Mouse (Mus musculus) urinary bladder, postnatal 4 days (tissue): ENCODE data around the gene Efcab3.
"Not testable (repeated sequence)": the region's sequence is repeated elsewhere in the genome, so short reads cannot be mapped to it uniquely, and the experiment has no call there.

Source experiments
- DNase-seq, 2 experiments: peaks; one replicate each; pipeline ENCODE4 v3.0.0; 2021 to 2022; ENCODE audit warnings: low spot score in 2 of 2

Efcab3 gene

DNA sequence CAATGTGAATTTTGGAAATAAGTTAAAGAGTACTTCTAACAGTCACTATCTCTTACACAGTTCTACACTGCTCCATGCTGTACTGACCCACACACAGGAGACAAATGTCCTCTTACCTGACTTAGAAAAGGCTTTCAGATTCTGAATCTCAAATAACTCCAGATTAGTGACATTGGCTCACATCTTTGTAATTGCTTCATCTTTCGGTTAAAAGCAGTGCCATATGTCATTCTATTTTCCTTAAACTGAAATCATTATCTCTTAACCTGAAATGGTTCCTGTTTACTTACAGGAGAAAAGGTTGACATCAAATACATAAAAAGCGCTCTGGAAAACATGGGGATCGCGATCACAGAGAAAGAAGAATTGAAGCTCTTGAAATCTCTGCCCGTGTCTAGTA, at the start of gene Efcab3:
Gene Efcab3, plus strand, starts transcription at position 301 of the 400 bp plus-strand sequence.
- no peak for DNase-seq

GRCm38 (mm10) chr11:105021071-105021470, 42.3 kb upstream of the Efcab3 start:
- DNase-seq: no peak

- no peak for DNase-seq
These were observed 34.5 kb upstream of the Efcab3 start for GRCm38 (mm10) chr11:105028744-105029348.

DNA sequence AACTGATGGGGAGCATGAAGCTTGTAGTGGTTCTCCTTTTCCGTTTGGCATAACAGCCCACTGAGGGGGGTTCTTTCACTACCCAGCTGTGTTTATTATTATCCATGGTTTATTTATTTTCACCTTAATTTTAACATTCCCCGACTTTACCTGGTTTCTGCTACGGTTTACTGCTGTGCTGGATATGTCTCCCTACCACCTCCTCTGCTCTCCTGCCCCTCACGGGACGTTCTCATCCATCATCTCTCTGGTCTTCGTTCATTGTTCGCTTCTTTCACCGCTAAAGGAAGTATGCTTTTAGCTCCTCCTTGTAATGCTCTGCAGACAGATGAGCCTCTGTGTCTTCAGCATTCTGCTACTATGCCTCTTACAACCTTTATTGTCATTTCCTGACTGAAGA, 33.9 kb upstream of the Efcab3 start:
- no peak for DNase-seq

DNA sequence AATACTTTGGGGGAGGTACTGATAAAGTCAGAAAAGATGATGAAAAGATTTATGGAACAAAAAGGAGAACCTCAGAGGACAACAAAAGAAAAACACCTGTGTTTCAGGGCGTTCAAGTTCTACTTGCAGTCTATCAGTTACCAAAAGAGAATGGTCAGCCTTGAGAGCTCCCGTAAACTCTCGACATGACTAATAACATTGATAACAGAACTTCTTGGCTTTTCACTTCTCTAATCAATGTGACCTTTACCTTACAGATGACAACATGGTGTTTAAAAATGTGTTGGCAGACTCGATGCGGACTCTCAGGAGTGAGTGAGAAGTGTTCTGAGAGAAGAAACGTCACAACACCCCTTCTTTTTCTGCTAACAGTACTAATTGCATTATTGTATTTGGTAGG, 33.2 kb upstream of the Efcab3 start:
- no peak for DNase-seq

- no peak for DNase-seq
These were observed 32.3 kb upstream of the Efcab3 start for GRCm38 (mm10) chr11:105031103-105031502.

DNA sequence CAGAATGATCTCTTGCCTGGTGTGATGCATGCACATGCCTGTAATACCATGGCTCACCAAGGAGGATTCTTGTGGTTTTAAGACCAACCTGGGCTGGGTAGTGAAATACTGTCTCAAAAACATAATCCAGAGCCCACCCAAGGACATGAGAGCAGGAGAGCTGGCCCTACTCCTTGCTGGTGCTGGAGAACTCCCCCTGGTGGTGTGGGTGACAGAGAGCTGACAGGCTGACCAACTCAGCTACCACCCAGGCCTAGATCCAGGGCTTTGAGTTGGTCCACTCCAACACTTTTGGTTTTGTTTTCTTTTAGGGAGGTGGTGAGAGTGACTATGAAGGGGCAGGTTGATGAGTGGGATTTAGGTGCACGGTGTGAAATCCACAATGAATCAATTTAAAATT, 28.3 kb upstream of the Efcab3 start:
- no peak for DNase-seq

DNA sequence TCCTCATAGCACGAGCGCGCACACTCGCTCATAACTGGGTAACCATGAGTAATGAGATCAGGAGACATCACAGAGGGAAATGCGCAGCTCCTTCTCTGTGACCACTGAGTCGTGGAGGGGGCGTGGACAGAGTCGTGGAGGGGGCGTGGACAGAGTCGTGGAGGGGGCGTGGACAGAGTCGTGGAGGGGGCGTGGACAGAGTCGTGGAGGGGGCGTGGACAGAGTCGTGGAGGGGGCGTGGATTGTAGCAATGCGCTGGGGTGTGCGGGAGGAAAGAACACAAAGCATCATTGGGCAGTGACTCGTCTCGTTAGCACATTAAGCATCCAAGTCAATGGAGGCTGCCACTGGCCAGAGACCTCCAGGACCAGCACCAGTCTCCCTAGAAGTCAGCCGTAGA, 49.1 kb downstream of the Efcab3 start:
- DNase-seq: not testable (repeated sequence)

GRCm38 (mm10) chr11:105117814-105118213, 54.4 kb downstream of the Efcab3 start:
- DNase-seq: no peak

DNA sequence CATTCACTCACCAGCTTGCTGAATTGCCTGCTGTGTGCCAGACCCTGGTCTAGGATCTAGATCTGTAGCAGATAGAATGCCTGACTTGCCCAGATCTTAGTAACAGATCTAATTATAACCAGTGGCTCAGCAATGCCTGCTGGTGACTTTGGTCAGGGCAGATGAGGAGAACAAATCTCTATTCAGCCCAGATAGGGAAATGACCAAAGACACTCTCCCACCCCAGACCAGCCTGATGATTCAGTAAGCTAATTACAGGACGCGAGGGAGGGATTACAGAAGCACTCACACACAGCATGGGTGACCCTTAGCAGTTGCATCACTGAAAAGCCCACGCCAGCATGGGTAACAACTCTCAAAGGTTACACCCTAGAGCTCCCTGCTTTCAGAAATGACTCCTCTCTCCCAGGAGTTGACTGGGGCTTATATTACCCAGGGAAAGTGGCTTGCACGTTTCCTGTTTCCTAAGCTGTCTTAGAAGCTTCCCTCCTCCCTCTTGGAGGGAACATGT, 57.2 kb downstream of the Efcab3 start:
- DNase-seq: no peak

DNA sequence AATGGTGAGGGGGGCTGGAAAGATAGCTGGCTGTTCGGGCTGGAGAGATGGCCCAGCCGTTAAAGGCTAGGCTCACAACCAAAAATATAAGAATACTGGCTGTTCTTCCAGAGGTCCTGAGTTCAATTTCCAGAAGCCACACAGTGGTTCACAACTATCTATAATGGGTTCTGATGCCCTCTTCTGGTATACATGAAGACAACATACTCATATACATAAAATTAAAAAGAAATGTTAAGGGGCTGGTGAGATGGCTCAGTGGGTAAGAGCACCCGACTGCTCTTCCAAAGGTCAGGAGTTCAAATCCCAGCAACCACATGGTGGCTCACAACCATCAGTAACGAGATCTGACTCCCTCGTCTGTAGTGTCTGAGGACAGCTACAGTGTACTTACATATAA, 58.4 kb downstream of the Efcab3 start:
- DNase-seq: not testable (repeated sequence)

GRCm38 (mm10) chr11:105123986-105124385, 60.6 kb downstream of the Efcab3 start:
- no peak for DNase-seq

DNA sequence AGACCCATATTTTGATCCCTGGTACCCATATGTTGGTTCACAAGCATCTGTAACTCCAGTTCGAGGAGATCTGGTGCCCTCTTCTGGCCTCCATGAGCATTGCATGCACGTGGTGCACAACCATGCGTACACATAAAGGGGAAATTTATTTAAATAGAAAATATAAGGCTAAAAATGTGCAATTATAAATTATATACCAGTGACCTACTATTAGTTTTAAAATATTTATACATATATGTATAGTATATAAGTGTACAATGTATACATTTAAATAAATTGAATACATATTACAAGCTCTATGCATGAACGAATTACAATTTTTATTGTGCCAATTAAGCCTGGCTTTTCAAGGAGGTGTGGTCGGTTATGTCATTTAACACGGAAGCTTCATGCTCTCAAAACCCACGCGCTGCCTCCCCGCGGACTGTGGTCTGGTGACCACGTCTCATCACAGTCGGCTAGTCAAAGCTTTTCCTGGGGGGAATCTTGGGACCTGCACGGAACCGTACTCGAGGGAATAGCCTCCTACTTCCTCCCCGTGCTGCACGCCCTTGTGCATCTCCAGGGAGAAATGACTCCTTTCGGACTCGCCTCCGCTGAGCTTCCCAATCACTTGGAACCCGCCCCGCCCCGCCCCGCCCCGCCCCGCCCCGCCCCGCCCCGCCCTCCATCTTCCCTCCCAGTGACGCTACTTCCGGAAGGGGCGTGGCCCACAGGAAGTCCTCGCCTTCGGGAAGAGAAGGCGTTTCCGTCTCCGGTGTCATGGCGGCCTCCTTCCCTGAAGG, 62.5 kb downstream of the Efcab3 start, which contains the start of gene Mettl2:
Gene Mettl2, plus strand, starts transcription at position 691 of the 785 bp plus-strand sequence.
- DNase-seq: peak; percentile 71 to 80

DNA sequence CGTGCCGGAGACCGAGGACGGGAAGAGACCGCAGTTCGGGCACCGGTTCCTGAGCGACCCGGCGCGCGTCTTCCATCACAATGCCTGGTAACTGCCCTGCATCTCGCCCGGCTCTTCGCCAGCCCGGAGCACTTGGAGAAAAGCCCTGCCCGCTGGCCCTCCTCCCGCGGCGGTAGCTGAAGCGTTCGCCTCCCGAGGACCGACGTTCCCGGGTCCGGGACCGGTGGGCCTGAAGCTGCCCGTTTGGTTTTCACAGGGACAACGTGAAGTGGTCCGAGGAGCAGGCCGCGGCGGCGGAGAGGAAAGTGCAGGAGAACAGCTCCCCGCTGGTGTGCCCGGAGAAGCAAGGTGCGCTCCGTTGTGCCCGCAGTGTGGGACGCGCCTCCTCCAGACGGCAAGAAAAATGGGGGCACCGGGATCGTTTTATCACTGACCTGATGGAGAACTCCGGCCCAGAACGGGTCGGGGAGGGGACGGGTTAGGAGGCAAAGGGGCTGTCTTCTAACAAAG, 63.2 kb downstream of the Efcab3 start:
- no peak for DNase-seq

DNA sequence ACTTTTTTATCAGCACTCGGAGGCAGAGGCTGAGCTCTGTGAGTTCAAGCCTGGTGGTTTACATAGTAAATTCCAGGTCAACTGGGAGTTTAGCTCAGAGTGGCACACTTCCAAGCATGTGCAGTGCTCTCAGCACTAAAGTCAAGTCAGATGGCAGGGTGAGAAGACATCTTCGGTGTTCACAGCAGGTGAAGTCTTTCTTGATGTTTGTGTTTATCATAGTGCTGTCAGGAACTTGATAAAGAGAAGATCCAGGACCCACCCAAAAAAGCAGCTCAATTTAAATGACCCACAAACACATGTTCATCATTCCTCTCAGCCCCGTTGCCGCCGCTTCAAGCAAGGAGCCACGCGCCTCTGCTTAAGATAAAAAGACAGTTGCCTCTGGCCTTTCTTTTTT, 72.3 kb downstream of the Efcab3 start:
- no peak for DNase-seq

GRCm38 (mm10) chr11:105137255-105137654, 73.9 kb downstream of the Efcab3 start:
- DNase-seq: not testable (repeated sequence)

- DNase-seq: not testable (repeated sequence)
These were observed 77.1 kb downstream of the Efcab3 start for GRCm38 (mm10) chr11:105140512-105140911.

- DNase-seq: no peak
These were observed 77.7 kb downstream of the Efcab3 start for GRCm38 (mm10) chr11:105141115-105141514.

- DNase-seq: no peak
These were observed 80.2 kb downstream of the Efcab3 start for GRCm38 (mm10) chr11:105143564-105143963.

- DNase-seq: no peak
These were observed 80.7 kb downstream of the Efcab3 start for GRCm38 (mm10) chr11:105144084-105144483.

DNA sequence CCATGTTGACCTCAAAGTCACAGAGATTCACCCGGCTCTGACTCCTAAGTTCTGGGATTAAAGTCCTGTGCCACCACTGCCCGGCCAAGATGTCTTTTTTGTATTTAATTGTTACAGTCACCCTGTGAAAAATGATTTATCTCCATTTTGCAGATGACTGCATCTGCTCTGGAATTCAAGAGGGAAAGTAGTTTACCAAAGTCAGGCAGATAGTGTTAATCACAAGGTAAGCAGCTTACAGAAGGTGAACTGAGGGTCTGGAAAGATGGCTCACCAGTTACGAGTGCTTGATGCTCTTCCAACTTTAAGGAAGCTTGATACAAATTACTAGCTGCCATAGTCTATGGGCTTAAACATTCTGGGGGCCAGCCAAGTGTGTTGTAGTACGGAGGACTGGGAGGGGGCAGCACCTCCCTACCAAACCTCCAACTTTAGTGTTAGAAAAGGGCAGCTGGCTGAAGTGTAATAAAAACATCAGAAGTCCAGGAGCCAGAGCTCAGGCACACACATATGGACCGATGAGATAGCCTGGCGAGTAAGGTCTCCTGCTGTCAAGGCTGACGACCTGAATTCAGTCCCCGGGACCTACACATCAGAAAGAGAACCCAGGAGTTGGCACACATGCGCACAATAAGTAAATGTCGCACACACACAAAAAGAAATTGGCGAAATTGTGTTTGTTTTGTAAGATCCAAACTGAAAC, 81.3 kb downstream of the Efcab3 start:
- no peak for DNase-seq

- DNase-seq: no peak
These were observed 81.8 kb downstream of the Efcab3 start for GRCm38 (mm10) chr11:105145211-105145610.
